Mouse (Mus musculus) kidney, embryonic 14.5 days (tissue): Measurements from ENCODE around the gene Aqp12. TPM values are rescaled to one million over a fixed set of nuclear protein-coding genes. Genes with fewer than 3 reads are reported as not detected.

Source experiments
- ATAC-seq: fragments of 200-750 bp; cut with Nextera tagmentation; 2 replicates; pipeline ENCODE4 v1.8.0; 2017; ENCODE audit warnings: moderate number of reproducible peaks, mild to moderate bottlenecking, moderate TSS enrichment, moderate library complexity; ENCODE audit not compliant: low FRiP score, low TSS enrichment
- H3K27ac ChIP-seq: fragments of 300-500 bp; sonication (generic); 2 replicates; pipeline ENCODE4 v1.5.1; 2014; ENCODE audit warnings: low read depth, mild to moderate bottlenecking, low read length, moderate library complexity, mixed read lengths
- H3K27me3 ChIP-seq: fragments of 300-500 bp; sonication (generic); 2 replicates; pipeline ENCODE4 v1.6.1; 2014; ENCODE audit warnings: mild to moderate bottlenecking, low read length; ENCODE audit not compliant: control insufficient read depth, insufficient read depth
- H3K36me3 ChIP-seq: fragments of 300-500 bp; sonication (generic); 2 replicates; pipeline ENCODE4 v1.6.1; 2014; ENCODE audit warnings: low read length, mixed read lengths; ENCODE audit not compliant: control insufficient read depth, insufficient read depth
- H3K4me1 ChIP-seq: fragments of 300-500 bp; sonication (generic); 2 replicates; pipeline ENCODE4 v1.6.1; 2014; ENCODE audit warnings: low read length, mixed read lengths; ENCODE audit not compliant: control insufficient read depth, insufficient read depth
- H3K4me2 ChIP-seq: fragments of 300-500 bp; sonication (generic); replicated peaks from 2 replicates; pipeline ENCODE4 v1.6.1; 2014; ENCODE audit warnings: low read depth, mild to moderate bottlenecking, low read length
- H3K4me3 ChIP-seq: fragments of 300-500 bp; sonication (generic); 2 replicates; pipeline ENCODE4 v1.5.1; 2014; ENCODE audit warnings: mild to moderate bottlenecking, low read length
- H3K9ac ChIP-seq: fragments of 300-500 bp; sonication (generic); 2 replicates; pipeline ENCODE4 v1.6.1; 2014; ENCODE audit warnings: low read depth, mild to moderate bottlenecking, low read length, moderate library complexity
- H3K9me3 ChIP-seq: fragments of 300-500 bp; sonication (generic); 2 replicates; pipeline ENCODE4 v1.6.1; 2016; ENCODE audit warnings: low read length; ENCODE audit not compliant: control insufficient read depth
- WGBS: fragments of 180-500 bp; shearing (Covaris S2); extraction: QIAGEN DNeasy Blood & Tissue Kit; methylation state at CpG from one replicate; pipeline ENCODE4 v1.1.7; 2014; 5-methylcytosine and 5-hydroxymethylcytosine counted together
- polyA plus RNA-seq: library from polyadenylated mRNA; unstranded; fragments of >200 nt; fragmentation: Nextera tagmentation; extraction: Ambion mirVana; gene quantifications from 2 replicates; pipeline ENCODE4 v1.2.1, GENCODE M21; 2014

Aqp12 gene
- polyA plus RNA-seq, 1 experiment from 2014 or later: not detected

DNA sequence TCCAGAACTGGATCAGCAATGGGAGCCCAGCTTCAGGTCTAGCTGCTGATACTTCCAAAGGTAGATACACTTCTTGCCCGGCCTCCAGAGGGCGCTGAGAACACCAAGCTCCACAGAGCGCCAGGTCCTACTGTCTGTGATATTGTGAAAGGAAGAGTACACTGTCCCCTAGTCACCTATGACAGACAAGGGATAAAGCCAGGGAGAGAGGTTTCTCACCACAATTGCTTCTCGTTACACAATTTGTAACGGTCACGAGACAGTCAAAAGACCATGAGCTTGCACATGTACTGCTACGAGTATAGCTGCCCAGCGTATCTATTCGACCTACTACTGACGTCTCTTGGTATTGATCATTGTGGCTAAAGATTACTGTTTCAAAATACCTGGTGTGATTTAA is 23.3 kb downstream of the Aqp12 start:
- Histone ChIP-seq H3K9me3 (no peaks in the 10 kb centered on the region), H3K27ac (no peak overlapping the region), H3K36me3 (no peaks in the 10 kb centered on the region), H3K4me3 (no peak overlapping the region), H3K9ac (no peak overlapping the region), H3K4me2 (no peak overlapping the region), H3K27me3 (no peaks in the 10 kb centered on the region), H3K4me1 (no peaks in the 10 kb centered on the region)
- 95% methylated on average over 10 of the region's 10 CpGs for WGBS
- ATAC-seq: no peak

DNA sequence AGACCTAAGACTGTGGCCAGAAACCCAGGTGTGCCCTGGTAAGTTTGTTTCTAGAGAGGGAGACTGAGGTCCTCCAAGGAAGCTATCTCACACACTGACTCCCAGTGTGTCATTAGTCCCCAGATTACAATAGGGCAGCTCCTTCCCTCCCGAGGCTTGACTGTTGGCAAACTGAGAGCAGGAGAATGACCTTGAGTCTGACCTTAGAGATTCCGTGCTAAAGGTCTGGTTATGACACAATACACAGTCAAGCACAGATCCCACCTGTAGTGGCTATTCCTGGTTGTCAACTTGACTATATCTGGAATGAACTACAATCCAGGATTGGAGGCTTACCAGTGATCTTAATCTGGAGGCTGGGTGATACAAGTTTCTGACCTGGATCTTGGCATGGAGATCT is 23.9 kb downstream of the Aqp12 start:
- 65% methylated on average over 2 of the region's 2 CpGs for WGBS
- H3K9me3 ChIP-seq: no peaks in the 10 kb centered on the region
- H3K4me1 ChIP-seq: no peaks in the 10 kb centered on the region
- no peak for ATAC-seq
- no peaks in the 10 kb centered on the region for H3K27me3 ChIP-seq
- H3K27ac ChIP-seq: no peak overlapping the region
- no peaks in the 10 kb centered on the region for H3K36me3 ChIP-seq
- H3K4me2 ChIP-seq: no peak overlapping the region
- H3K4me3 ChIP-seq: no peak overlapping the region
- no peak overlapping the region for H3K9ac ChIP-seq

DNA sequence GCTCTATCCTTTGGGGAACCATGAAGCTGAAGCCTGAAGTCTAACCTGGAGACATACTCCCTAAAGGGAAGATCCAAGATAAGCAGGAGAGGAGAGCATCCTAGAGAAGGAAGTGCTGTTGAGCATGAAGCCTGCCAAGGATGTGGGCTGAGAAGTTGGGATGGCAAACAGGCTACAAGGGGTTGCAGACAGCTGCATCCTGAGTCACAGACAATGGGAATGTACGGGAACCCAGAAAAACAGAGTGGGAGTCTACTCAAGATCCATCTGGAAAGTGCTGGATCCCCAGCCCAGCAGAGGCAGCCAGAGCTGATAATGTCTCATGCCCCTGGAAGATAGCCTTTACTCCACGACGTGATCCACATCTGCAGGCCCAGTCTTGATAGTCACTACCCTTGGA is 25.1 kb downstream of the Aqp12 start:
- H3K4me1 ChIP-seq: no peaks in the 10 kb centered on the region
- WGBS: 91% methylated on average over 3 of the region's 3 CpGs
- ATAC-seq: no peak
- no peak overlapping the region for H3K27ac ChIP-seq
- H3K9ac ChIP-seq: no peak overlapping the region
- H3K9me3 ChIP-seq: no peaks in the 10 kb centered on the region
- no peak overlapping the region for H3K4me2 ChIP-seq
- H3K27me3 ChIP-seq: no peaks in the 10 kb centered on the region
- H3K4me3 ChIP-seq: no peak overlapping the region
- H3K36me3 ChIP-seq: no peaks in the 10 kb centered on the region

DNA sequence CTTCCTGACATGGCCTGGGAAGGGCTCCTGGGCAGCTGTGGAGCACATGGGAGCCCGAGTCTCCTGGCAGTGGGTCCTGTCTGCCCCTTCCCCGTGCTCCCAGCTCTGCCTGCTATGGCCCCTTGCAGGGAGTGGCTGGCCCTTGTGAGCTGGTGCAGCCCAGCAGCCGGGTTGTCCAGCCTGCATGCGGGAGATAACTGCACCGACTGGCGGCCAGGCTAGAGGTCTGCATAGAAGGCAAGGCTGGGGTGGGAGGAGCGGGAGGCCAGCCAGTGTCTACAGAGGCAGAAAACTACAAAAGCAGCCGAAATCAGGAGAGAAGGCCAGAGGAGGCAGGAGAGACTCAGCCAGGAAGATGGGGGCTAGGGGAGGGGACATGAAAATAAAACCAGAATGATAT is 27.9 kb downstream of the Aqp12 start:
- H3K27ac ChIP-seq: no peak overlapping the region
- H3K36me3 ChIP-seq: no peaks in the 10 kb centered on the region
- ATAC-seq: no peak
- H3K4me2 ChIP-seq: no peak overlapping the region
- no peak overlapping the region for H3K9ac ChIP-seq
- no peak overlapping the region for H3K4me3 ChIP-seq
- no peaks in the 10 kb centered on the region for H3K4me1 ChIP-seq
- WGBS: 43% methylated on average over 8 of the region's 8 CpGs
- H3K27me3 ChIP-seq: no peaks in the 10 kb centered on the region
- H3K9me3 ChIP-seq: peaks cover 2% of the 10 kb centered on the region; the same call in 1 of the 2 replicates

DNA sequence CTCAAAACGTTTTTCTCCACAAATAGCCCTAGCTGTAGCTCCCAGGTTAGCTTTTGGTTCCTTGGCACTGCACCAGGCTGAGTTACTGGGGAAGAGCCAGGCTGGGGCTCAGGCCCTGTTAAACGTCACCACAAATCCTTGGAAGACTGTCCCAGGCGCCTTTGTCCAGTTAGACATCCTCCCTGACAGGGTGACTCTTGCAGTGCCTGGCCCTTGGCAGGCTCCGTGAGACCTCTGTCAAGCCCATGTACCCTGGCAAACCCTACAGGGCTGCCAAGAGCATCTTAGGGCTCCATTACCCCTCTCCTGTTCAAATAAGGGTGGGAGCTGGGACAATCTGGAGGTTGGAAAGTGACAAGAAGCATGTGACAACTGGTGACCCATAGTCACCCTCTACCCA is 29.8 kb downstream of the Aqp12 start:
- ATAC-seq: no peak
- Histone ChIP-seq H3K4me1 (no peaks in the 10 kb centered on the region), H3K27me3 (no peaks in the 10 kb centered on the region), H3K36me3 (no peaks in the 10 kb centered on the region), H3K27ac (no peak overlapping the region), H3K4me2 (no peak overlapping the region), H3K4me3 (no peak overlapping the region), H3K9me3 (peaks cover 2% of the 10 kb centered on the region; the same call in 1 of the 2 replicates), H3K9ac (no peak overlapping the region)
- WGBS: 78% methylated on average over 4 of the region's 4 CpGs

DNA sequence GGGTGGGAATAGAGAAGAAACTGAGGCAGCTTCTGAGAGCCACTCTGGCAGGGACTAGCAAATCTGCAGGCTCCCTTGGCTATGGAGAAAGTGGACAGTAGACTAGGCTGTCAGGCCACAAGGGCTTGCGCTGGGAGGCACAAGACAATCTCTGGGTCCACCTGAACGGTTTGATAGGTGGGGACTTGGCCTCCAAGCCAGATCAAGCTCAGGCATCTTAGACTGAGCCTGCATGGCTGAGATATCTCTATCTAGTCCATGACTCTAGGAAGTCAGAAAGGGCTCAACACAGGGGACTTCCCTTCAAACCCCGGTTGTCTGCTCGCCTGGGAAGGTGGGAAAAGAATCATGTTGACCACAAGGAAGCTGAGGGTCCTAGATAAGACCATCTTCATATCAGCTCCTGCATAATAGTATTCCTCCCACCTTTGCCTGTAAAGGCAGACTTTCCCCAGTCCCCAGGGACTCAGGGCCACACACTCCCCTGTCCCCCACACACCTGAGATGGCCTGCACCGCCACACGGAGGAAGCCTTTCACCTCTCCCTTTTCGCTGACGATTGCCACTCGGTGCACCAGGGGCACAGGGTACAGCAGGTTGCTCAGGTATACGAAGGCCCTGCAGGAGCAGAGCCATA is 40.1 kb downstream of the Aqp12 start:
- Histone ChIP-seq H3K9me3 (no peaks in the 10 kb centered on the region), H3K9ac (no peak overlapping the region), H3K36me3 (no peaks in the 10 kb centered on the region), H3K4me2 (no peak overlapping the region), H3K27ac (no peak overlapping the region), H3K4me1 (no peaks in the 10 kb centered on the region), H3K4me3 (no peak overlapping the region), H3K27me3 (no peaks in the 10 kb centered on the region)
- 89% methylated on average over 10 of the region's 10 CpGs for WGBS
- no peak for ATAC-seq

DNA sequence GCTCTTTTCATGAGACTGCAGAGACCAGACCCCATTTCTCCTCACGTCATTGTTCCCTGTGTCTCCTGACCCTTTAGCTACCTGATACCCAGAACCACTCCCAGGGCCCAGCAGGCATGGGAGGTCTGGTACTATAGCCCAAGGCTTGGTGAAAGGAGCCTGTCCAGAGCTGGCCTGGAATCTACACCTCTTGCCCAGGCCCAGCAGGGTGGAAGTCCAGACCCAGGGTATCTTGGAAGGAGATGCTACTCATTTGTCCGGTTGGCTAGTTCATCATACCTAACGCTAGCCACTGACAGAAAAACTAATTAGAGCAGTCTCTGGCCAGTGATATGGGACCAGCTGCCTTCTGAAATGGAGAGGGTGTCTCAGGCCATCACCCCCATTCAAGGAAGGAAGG is 43.9 kb downstream of the Aqp12 start:
- Histone ChIP-seq H3K4me2 (no peak overlapping the region), H3K36me3 (no peaks in the 10 kb centered on the region), H3K9me3 (no peaks in the 10 kb centered on the region), H3K4me3 (no peak overlapping the region), H3K4me1 (no peaks in the 10 kb centered on the region), H3K9ac (no peak overlapping the region), H3K27me3 (no peaks in the 10 kb centered on the region), H3K27ac (no peak overlapping the region)
- ATAC-seq: no peak
- 79% methylated on average over 3 of the region's 3 CpGs for WGBS

DNA sequence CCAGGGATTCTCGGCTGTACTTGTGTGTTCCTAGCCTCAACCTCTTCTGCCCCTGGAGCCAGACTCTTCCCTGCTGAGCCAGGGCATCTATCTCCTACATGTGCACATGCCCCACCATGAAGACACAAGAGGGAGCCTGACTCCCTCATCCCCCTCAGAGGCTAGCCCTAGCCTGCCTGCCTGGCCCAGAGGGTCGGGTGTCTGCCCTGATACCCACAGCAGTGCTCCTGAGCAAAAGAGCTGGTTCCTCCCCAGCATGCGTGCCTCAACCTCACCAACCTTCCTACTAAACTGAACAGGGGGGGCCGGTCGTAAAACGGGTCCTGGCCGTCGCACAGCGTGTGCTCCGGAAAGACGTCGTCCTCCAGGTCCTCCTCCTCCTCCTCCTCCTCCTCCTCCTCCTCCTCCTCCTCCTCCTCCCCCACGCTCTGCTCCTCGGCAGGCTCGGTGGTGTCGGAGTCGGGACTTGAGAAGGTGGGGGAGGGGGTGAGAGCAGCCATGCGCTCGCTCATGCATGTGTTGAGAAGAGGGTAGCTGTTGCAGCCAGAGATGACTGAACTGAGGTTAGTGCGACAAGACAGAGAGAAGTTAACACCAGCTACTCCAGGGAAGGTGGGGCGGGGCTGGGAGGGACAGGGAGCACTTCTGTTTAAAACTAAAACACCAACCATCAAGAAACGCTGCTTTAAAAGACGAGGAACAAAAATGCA is 45.1 kb downstream of the Aqp12 start:
- H3K36me3 ChIP-seq: no peaks in the 10 kb centered on the region
- no peaks in the 10 kb centered on the region for H3K9me3 ChIP-seq
- ATAC-seq: peak; percentile 70
- H3K4me3 ChIP-seq: no peak overlapping the region
- peak overlapping the region; percentile 36 for H3K4me2 ChIP-seq
- H3K4me1 ChIP-seq: no peaks in the 10 kb centered on the region
- WGBS: 20% methylated on average over 18 of the region's 23 CpGs
- no peak overlapping the region for H3K27ac ChIP-seq
- 0 out of 2 replicates have a peak overlapping the region, but pooled peaks have one; percentile 28 for H3K9ac ChIP-seq
- H3K27me3 ChIP-seq: no peaks in the 10 kb centered on the region
